Mouse (Mus musculus): Measurements from ENCODE around the gene Dis3l. TPM values are rescaled to one million over a fixed set of nuclear protein-coding genes. Genes with fewer than 3 reads are reported as not detected.

The Dis3l gene
- polyA plus RNA-seq, 1 experiment: 16.9 TPM

DNA sequence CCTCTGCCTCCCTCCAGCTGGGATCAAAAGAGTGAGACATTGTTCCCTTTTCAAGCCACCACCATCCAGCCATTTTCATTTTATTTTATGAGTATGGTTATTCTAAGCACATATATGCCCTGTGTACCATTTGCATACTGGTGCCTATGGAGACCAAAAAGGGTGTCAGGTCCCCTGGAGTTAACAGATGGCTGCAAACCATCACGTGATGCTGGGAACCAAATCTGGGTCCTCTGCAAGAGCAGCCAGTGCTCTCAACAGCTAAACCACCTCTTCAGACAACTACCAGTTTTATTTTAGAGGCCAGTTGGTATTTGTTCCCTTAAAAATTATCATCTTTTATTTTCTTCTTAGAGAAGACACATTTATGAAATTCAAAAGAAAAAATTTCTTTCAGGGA, 76.3 kb downstream of the Dis3l start:
- H3K4me3 ChIP-seq (replicated peaks; ENCODE audit: control insufficient read depth, low read depth, low read length): no peak overlapping the region
- TF ChIP-seq POLR2A (IDR thresholded peaks at IDR 0.05; ENCODE audit: borderline replicate concordance, control insufficient read depth, low read depth, low read length) (no peak), CTCF (IDR thresholded peaks at IDR 0.05; ENCODE audit: control insufficient read depth, insufficient read depth, low read length) (no peak)
- H3K4me1 ChIP-seq (ENCODE audit: control insufficient read depth, insufficient read depth, low read length): no peaks in the 10 kb centered on the region
- no peak overlapping the region for H3K27ac ChIP-seq (ENCODE audit: control insufficient read depth, insufficient read depth, low read depth, low read length, poor library complexity)
- WGBS: 58% methylated on average over 1 of the region's 1 CpGs

GRCm38 (mm10) chr9:64261023-64261422, 80.1 kb downstream of the Dis3l start:
- Histone ChIP-seq H3K4me3 (replicated peaks; ENCODE audit: control insufficient read depth, low read depth, low read length) (no peak overlapping the region), H3K4me1 (ENCODE audit: control insufficient read depth, insufficient read depth, low read length) (no peaks in the 10 kb centered on the region), H3K27ac (ENCODE audit: control insufficient read depth, insufficient read depth, low read depth, low read length, poor library complexity) (no peak overlapping the region)
- 71% methylated on average over 4 of the region's 4 CpGs for WGBS
- TF ChIP-seq CTCF (IDR thresholded peaks at IDR 0.05; ENCODE audit: control insufficient read depth, insufficient read depth, low read length) (no peak), POLR2A (IDR thresholded peaks at IDR 0.05; ENCODE audit: borderline replicate concordance, control insufficient read depth, low read depth, low read length) (no peak)

DNA sequence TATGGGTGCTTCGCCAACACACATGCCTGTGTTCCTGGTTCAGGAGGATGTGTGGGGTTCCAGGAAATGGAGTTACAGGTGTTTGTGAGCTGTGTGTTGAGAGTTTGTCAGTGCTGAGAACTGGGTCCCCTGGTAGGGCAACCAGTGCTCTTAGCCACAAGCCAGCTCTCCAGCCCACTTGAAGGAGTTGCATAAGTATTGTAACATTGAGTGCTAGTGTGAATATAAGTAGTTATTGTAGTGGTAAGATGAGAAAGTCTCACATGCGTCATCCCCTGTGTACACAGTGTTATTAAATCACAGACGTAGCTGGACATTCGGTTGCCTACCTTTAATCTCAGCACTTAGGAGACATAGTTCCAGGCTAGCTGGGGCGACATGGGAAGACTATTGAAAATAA, 81.2 kb downstream of the Dis3l start:
- WGBS: 84% methylated on average over 5 of the region's 5 CpGs
- Histone ChIP-seq H3K4me1 (ENCODE audit: control insufficient read depth, insufficient read depth, low read length) (no peaks in the 10 kb centered on the region), H3K27ac (ENCODE audit: control insufficient read depth, insufficient read depth, low read depth, low read length, poor library complexity) (no peak overlapping the region), H3K4me3 (replicated peaks; ENCODE audit: control insufficient read depth, low read depth, low read length) (no peak overlapping the region)
- TF ChIP-seq CTCF (IDR thresholded peaks at IDR 0.05; ENCODE audit: control insufficient read depth, insufficient read depth, low read length) (no peak), POLR2A (IDR thresholded peaks at IDR 0.05; ENCODE audit: borderline replicate concordance, control insufficient read depth, low read depth, low read length) (no peak)

Other genes starting within 250 kb of the Dis3l start
- gene Lctl, start 224.1 kb downstream of the Dis3l start, polyA plus RNA-seq (2011; ENCODE audit: insufficient read depth, insufficient read length, low replicate concordance, missing spikeins): not detected in 2 replicates
- gene Zwilch, start 168.2 kb downstream of the Dis3l start, polyA plus RNA-seq (2011; ENCODE audit: insufficient read depth, insufficient read length, low replicate concordance, missing spikeins): 26.9 and 29.9 TPM in 2 replicates
- gene Rpl4, start 167.9 kb downstream of the Dis3l start, polyA plus RNA-seq (2011; ENCODE audit: insufficient read depth, insufficient read length, low replicate concordance, missing spikeins): 628 and 1,066 TPM in 2 replicates
- gene Snapc5, start 162.0 kb downstream of the Dis3l start, polyA plus RNA-seq (2011; ENCODE audit: insufficient read depth, insufficient read length, low replicate concordance, missing spikeins): 13.0 and 30.2 TPM in 2 replicates
- not detected in 2 replicates for gene Uchl4, start 106.1 kb downstream of the Dis3l start, polyA plus RNA-seq (2011; ENCODE audit: insufficient read depth, insufficient read length, low replicate concordance, missing spikeins)
- gene Map2k1, start 87.7 kb downstream of the Dis3l start, polyA plus RNA-seq (2011; ENCODE audit: insufficient read depth, insufficient read length, low replicate concordance, missing spikeins): 8.1 and 22.2 TPM in 2 replicates
- gene Tipin, start 59.7 kb downstream of the Dis3l start, polyA plus RNA-seq (2011; ENCODE audit: insufficient read depth, insufficient read length, low replicate concordance, missing spikeins): 82.0 and 115 TPM in 2 replicates
- gene Megf11, start 44.3 kb upstream of the Dis3l start, polyA plus RNA-seq (2011; ENCODE audit: insufficient read depth, insufficient read length, low replicate concordance, missing spikeins): not detected in 2 replicates

Measured in bone marrow, adult 2 months (tissue).